Mouse (Mus musculus) midbrain, postnatal 0 days (tissue): ENCODE results near the gene Fgfrl1. TPM values are rescaled to one million over a fixed set of nuclear protein-coding genes. Genes with fewer than 3 reads are reported as not detected.

Experiments
- ATAC-seq: fragments of 200-750 bp; cut with Nextera tagmentation; 2 replicates; pipeline ENCODE4 v1.8.0; 2017; ENCODE audit warnings: moderate number of reproducible peaks, mild to moderate bottlenecking, moderate TSS enrichment, moderate library complexity; ENCODE audit not compliant: low FRiP score
- DNase-seq: peaks from one replicate; pipeline ENCODE4 v3.0.0-alpha.2; 2015; ENCODE audit warnings: low spot score
- H3K27ac ChIP-seq: fragments of 300-500 bp; sonication (generic); 2 replicates; pipeline ENCODE4 v1.5.1; 2014; ENCODE audit warnings: low read depth, mild to moderate bottlenecking, low read length, mixed read lengths
- H3K27me3 ChIP-seq: fragments of 300-500 bp; sonication (generic); 2 replicates; pipeline ENCODE4 v1.6.1; 2014; ENCODE audit warnings: low read length, control low read depth, mixed read lengths; ENCODE audit not compliant: insufficient read depth
- H3K36me3 ChIP-seq: fragments of 300-500 bp; sonication (generic); 2 replicates; pipeline ENCODE4 v1.6.1; 2014; ENCODE audit warnings: low read length, control low read depth, mixed read lengths; ENCODE audit not compliant: insufficient read depth
- H3K4me1 ChIP-seq: fragments of 300-500 bp; sonication (generic); 2 replicates; pipeline ENCODE4 v1.6.1; 2014; ENCODE audit warnings: mild to moderate bottlenecking, control low read depth, antibody characterized with exemption, low read length, mixed read lengths; ENCODE audit not compliant: insufficient read depth
- H3K4me2 ChIP-seq: fragments of 300-500 bp; sonication (generic); 2 replicates; pipeline ENCODE4 v1.6.1; 2014; ENCODE audit warnings: low read depth, mild to moderate bottlenecking, low read length, mixed read lengths; ENCODE audit not compliant: poor library complexity, severe bottlenecking
- H3K4me3 ChIP-seq: fragments of 300-500 bp; sonication (generic); 2 replicates; pipeline ENCODE4 v1.5.1; 2014; ENCODE audit warnings: low read depth, mild to moderate bottlenecking, low read length, moderate library complexity
- H3K9ac ChIP-seq: fragments of 300-500 bp; sonication (generic); replicated peaks from 2 replicates; pipeline ENCODE4 v1.6.1; 2014; ENCODE audit warnings: mild to moderate bottlenecking, low read length, moderate library complexity, mixed read lengths; ENCODE audit not compliant: poor library complexity, severe bottlenecking
- H3K9me3 ChIP-seq: fragments of 300-500 bp; sonication (generic); 2 replicates; pipeline ENCODE4 v1.6.1; 2016; ENCODE audit warnings: low read length, control low read depth
- CTCF ChIP-seq: IDR thresholded peaks from 2 replicates; pipeline ENCODE4 v1.5.1; 2016; ENCODE audit warnings: antibody characterized with exemption, mild to moderate bottlenecking
- WGBS: fragments of 180-500 bp; shearing (Covaris S2); extraction: QIAGEN DNeasy Blood & Tissue Kit; methylation state at CpG from one replicate; pipeline ENCODE4 v1.1.7; 2014; 5-methylcytosine and 5-hydroxymethylcytosine counted together
- polyA plus RNA-seq: library from polyadenylated mRNA; unstranded; fragments of >200 nt; fragmentation: Nextera tagmentation; extraction: Ambion mirVana; gene quantifications from 2 replicates; pipeline ENCODE4 v1.2.1, GENCODE M21; 2015
- total RNA-seq: library from RNA; depleted of rRNA; stranded (reverse); fragments of >200 nt; gene quantifications from 2 replicates; pipeline ENCODE4 v1.2.3, GENCODE M21; 2014

Gene Fgfrl1
- total and polyA plus RNA-seq, 2 experiments from 2014 or later = 5.7 to 20.4 TPM

- Histone ChIP-seq H3K9me3 (no peaks in the 10 kb centered on the region), H3K4me3 (peak overlapping the region; percentile 32), H3K4me1 (peaks cover 15% of the 10 kb centered on the region), H3K27me3 (no peaks in the 10 kb centered on the region), H3K27ac (peak overlapping the region; percentile 93), H3K4me2 (peak overlapping the region; percentile 57), H3K36me3 (peaks cover 7% of the 10 kb centered on the region), H3K9ac (peak overlapping the region; percentile 72; the same call in 1 of the 2 replicates)
- 8% methylated on average over 5 of the region's 5 CpGs for WGBS
- DNase-seq (peak; percentile 42), ATAC-seq (peak; percentile 62)
- TF ChIP-seq CTCF = peak; percentile 52
Measured at GRCm38 (mm10) chr5:108676772-108677498, 15.2 kb upstream of the Fgfrl1 start.

GRCm38 (mm10) chr5:108677605-108678295 is 14.4 kb upstream of the Fgfrl1 start:
- H3K4me2 ChIP-seq = peak overlapping the region; percentile 57
- H3K4me1 ChIP-seq = peaks cover 15% of the 10 kb centered on the region
- H3K4me3 ChIP-seq = peak overlapping the region; percentile 32
- 3% methylated on average over 25 of the region's 25 CpGs for WGBS
- no peaks in the 10 kb centered on the region; the same call in 1 of the 2 replicates for H3K36me3 ChIP-seq
- peak; percentile 39; the same call in 1 of the 2 replicates for TF ChIP-seq CTCF
- peak overlapping the region; percentile 72 for H3K9ac ChIP-seq
- no peaks in the 10 kb centered on the region for H3K9me3 ChIP-seq
- peak; percentile 89 for ATAC-seq
- peak overlapping the region; percentile 93 for H3K27ac ChIP-seq
- DNase-seq = peak; percentile 89
- H3K27me3 ChIP-seq = no peaks in the 10 kb centered on the region

- Histone ChIP-seq H3K27ac (peak overlapping the region; percentile 93), H3K9ac (no peak overlapping the region), H3K36me3 (0 out of 2 replicates have a peak, but pooled peaks cover 4% of the 10 kb centered on the region), H3K9me3 (no peaks in the 10 kb centered on the region), H3K4me3 (no peak overlapping the region), H3K4me2 (no peak overlapping the region), H3K27me3 (no peaks in the 10 kb centered on the region), H3K4me1 (peaks cover 15% of the 10 kb centered on the region)
- DNase-seq (no peak), ATAC-seq (no peak)
- 93% methylated on average over 6 of the region's 6 CpGs for WGBS
- no peak for TF ChIP-seq CTCF
Measured at GRCm38 (mm10) chr5:108678296-108678854, 13.8 kb upstream of the Fgfrl1 start.

- Histone ChIP-seq H3K4me1 (peaks cover 15% of the 10 kb centered on the region), H3K27ac (no peak overlapping the region), H3K4me2 (no peak overlapping the region), H3K27me3 (no peaks in the 10 kb centered on the region), H3K4me3 (no peak overlapping the region), H3K9ac (no peak overlapping the region), H3K9me3 (no peaks in the 10 kb centered on the region), H3K36me3 (0 out of 2 replicates have a peak, but pooled peaks cover 4% of the 10 kb centered on the region)
- TF ChIP-seq CTCF = peak; percentile 49
- WGBS = 47% methylated on average over 3 of the region's 3 CpGs
- ATAC-seq (no peak), DNase-seq (no peak)
Measured at GRCm38 (mm10) chr5:108679909-108680308, 12.3 kb upstream of the Fgfrl1 start.

GRCm38 (mm10) chr5:108680871-108681270 is 11.3 kb upstream of the Fgfrl1 start:
- ATAC-seq = no peak
- Histone ChIP-seq H3K4me1 (peaks cover 15% of the 10 kb centered on the region), H3K4me2 (no peak overlapping the region), H3K36me3 (0 out of 2 replicates have a peak, but pooled peaks cover 4% of the 10 kb centered on the region), H3K9me3 (no peaks in the 10 kb centered on the region), H3K27me3 (no peaks in the 10 kb centered on the region), H3K4me3 (no peak overlapping the region), H3K27ac (no peak overlapping the region), H3K9ac (no peak overlapping the region)
- 95% methylated on average over 6 of the region's 6 CpGs for WGBS
- DNase-seq = no peak
- TF ChIP-seq CTCF = no peak
